In genomic region chr2:153492179-153492517, GRCm38 (mm10) we compare ENCODE assay signal across 8 mouse cellular contexts. TPM values are rescaled to one million over a fixed set of nuclear protein-coding genes. Genes with fewer than 3 reads are reported as not detected.
DNase-seq lines count a peak whose midpoint lies in the region; ATAC-seq and TF ChIP-seq lines count a peak whose summit lies in the region.

No protein-coding gene starts in this region.

- no peaks in the 10 kb centered on the region for H3K36me3 ChIP-seq in lung, embryonic 16.5 days (ENCODE audit: control insufficient read depth, insufficient read depth, low read length)
- H3K36me3 ChIP-seq in hindbrain, embryonic 10.5 days = no peaks in the 10 kb centered on the region
- no peaks in the 10 kb centered on the region for H3K36me3 ChIP-seq in midbrain, embryonic 11.5 days (ENCODE audit: control insufficient read depth, insufficient read depth, low read length)

- no peak for TF ChIP-seq CTCF in cerebellum, adult 2 months (IDR thresholded peaks at IDR 0.05; ENCODE audit: borderline replicate concordance, insufficient read depth, low read depth, low read length)

- H3K9ac ChIP-seq in lung, embryonic 16.5 days (ENCODE audit: low read length) = peak overlapping the region; percentile 79
- H3K9ac ChIP-seq in midbrain, embryonic 11.5 days (ENCODE audit: low read length) = peak overlapping the region; percentile 53

- H3K4me2 ChIP-seq in lung, embryonic 16.5 days (ENCODE audit: low read depth, low read length) = peak overlapping the region; percentile 99
- peak overlapping the region; percentile 68 for H3K4me2 ChIP-seq in midbrain, embryonic 11.5 days

- H3K27me3 ChIP-seq in lung, embryonic 16.5 days (ENCODE audit: control insufficient read depth, insufficient read depth, low read depth, low read length) = peaks cover 5% of the 10 kb centered on the region; the same call in 1 of the 2 replicates
- no peaks in the 10 kb centered on the region for H3K27me3 ChIP-seq in cerebellum, adult 2 months (ENCODE audit: control insufficient read depth, insufficient read depth, low read length)
- H3K27me3 ChIP-seq in hindbrain, embryonic 10.5 days (ENCODE audit: insufficient read depth, poor library complexity, severe bottlenecking) = peaks cover 78% of the 10 kb centered on the region
- H3K27me3 ChIP-seq in midbrain, embryonic 11.5 days (ENCODE audit: control insufficient read depth, insufficient read depth, low read length) = peaks cover 33% of the 10 kb centered on the region

- peak; percentile 26 for ATAC-seq in lung, embryonic 16.5 days (ENCODE audit: low read depth)
- ATAC-seq in midbrain, embryonic 11.5 days (ENCODE audit: low FRiP score) = peak; percentile 59
- ATAC-seq in frontal cortex, adult (ENCODE audit: low TSS enrichment) = no peak
- no peak for ATAC-seq in erythroid progenitor cell, adult 5-6 weeks (replicated peaks; ENCODE audit: low FRiP score, poor library complexity, severe bottlenecking)

- WGBS in lung, embryonic 16.5 days = under 1% methylated on average over 24 of the region's 24 CpGs
- WGBS in cerebellum, adult 2 months = under 1% methylated on average over 24 of the region's 24 CpGs
- under 1% methylated on average over 24 of the region's 24 CpGs for WGBS in hindbrain, embryonic 10.5 days
- WGBS in midbrain, embryonic 11.5 days = 2% methylated on average over 20 of the region's 24 CpGs

- no peak for DNase-seq in lung, postnatal 14 days
- peak; percentile 63 to 76 for DNase-seq in cerebellum, adult 2 months
- DNase-seq in hindbrain, embryonic 10.5 days (ENCODE audit: low spot score) = peak; percentile 48
- no peak for DNase-seq in midbrain, embryonic 11.5 days (ENCODE audit: low spot score, missing footprints)
- DNase-seq in gastrocnemius, adult 8-10 months (ENCODE audit: low spot score in 2 of 2) = no peak

- H3K4me3 ChIP-seq in lung, embryonic 16.5 days (ENCODE audit: low read length) = peak overlapping the region; percentile 68
- peak overlapping the region; percentile 95 for H3K4me3 ChIP-seq in cerebellum, adult 2 months (replicated peaks; ENCODE audit: insufficient read depth, low read depth, low read length)
- peak overlapping the region; percentile 71 for H3K4me3 ChIP-seq in hindbrain, embryonic 10.5 days
- peak overlapping the region; percentile 47 for H3K4me3 ChIP-seq in midbrain, embryonic 11.5 days (ENCODE audit: low read depth, low read length)

- H3K4me1 ChIP-seq in lung, embryonic 16.5 days (replicated peaks; ENCODE audit: control insufficient read depth, insufficient read depth, low read length) = peaks cover 24% of the 10 kb centered on the region
- H3K4me1 ChIP-seq in cerebellum, adult 2 months (ENCODE audit: control insufficient read depth, insufficient read depth, low read length) = peaks cover 31% of the 10 kb centered on the region
- H3K4me1 ChIP-seq in hindbrain, embryonic 10.5 days (replicated peaks) = peaks cover 63% of the 10 kb centered on the region
- peaks cover 46% of the 10 kb centered on the region for H3K4me1 ChIP-seq in midbrain, embryonic 11.5 days (ENCODE audit: control insufficient read depth, insufficient read depth, low read length)

- no peak overlapping the region for H3K27ac ChIP-seq in lung, embryonic 16.5 days (ENCODE audit: low read length)
- peak overlapping the region; percentile 99 for H3K27ac ChIP-seq in cerebellum, adult 2 months (ENCODE audit: insufficient read depth, low read length)
- peak overlapping the region; percentile 87 for H3K27ac ChIP-seq in hindbrain, embryonic 10.5 days
- H3K27ac ChIP-seq in midbrain, embryonic 11.5 days (ENCODE audit: low read depth, low read length) = peak overlapping the region; percentile 55

- TF ChIP-seq POLR2A in cerebellum, adult 2 months (IDR thresholded peaks at IDR 0.05; ENCODE audit: borderline replicate concordance, insufficient read depth, low read length) = no peak

- no peaks in the 10 kb centered on the region for H3K9me3 ChIP-seq in lung, embryonic 16.5 days (ENCODE audit: control insufficient read depth, low read length)
- no peaks in the 10 kb centered on the region for H3K9me3 ChIP-seq in hindbrain, embryonic 10.5 days
- H3K9me3 ChIP-seq in midbrain, embryonic 11.5 days (ENCODE audit: control insufficient read depth, low read length) = no peaks in the 10 kb centered on the region

RNA-seq across cellular contexts. Expression of gene 4930404H24Rik, which starts 0.4 kb away (rescaled TPM):
- polyA plus RNA-seq in lung, embryonic 16.5 days (2015; fragmentation: Nextera tagmentation; extraction: Ambion mirVana) = not detected in 2 replicates
- polyA plus RNA-seq in cerebellum, adult 2 months (2012; rRNA removed) = not detected in 2 replicates
- polyA plus RNA-seq in hindbrain, embryonic 10.5 days (2016; fragmentation: Nextera tagmentation; extraction: Ambion mirVana) = not detected in 2 replicates
- not detected in 2 replicates for polyA plus RNA-seq in midbrain, embryonic 11.5 days (2014; fragmentation: Nextera tagmentation; extraction: Ambion mirVana)
- total RNA-seq in gastrocnemius, adult 8-10 months (2022) = not detected
- not detected in 2 replicates for total RNA-seq in erythroid progenitor cell, adult 5-6 weeks (2015; ENCODE audit: low replicate concordance)
- total RNA-seq in erythroid progenitor cell, adult 5-6 weeks (2017; ENCODE audit: low replicate concordance) = not detected in 2 replicates

RNA-seq across cellular contexts. Expression of gene Nol4l, which starts 37.6 kb away (rescaled TPM):
- polyA plus RNA-seq in lung, embryonic 16.5 days (2015; fragmentation: Nextera tagmentation; extraction: Ambion mirVana) = 8.9 and 9.9 TPM in 2 replicates
- 23.1 and 24.3 TPM in 2 replicates for polyA plus RNA-seq in cerebellum, adult 2 months (2012; rRNA removed)
- polyA plus RNA-seq in hindbrain, embryonic 10.5 days (2016; fragmentation: Nextera tagmentation; extraction: Ambion mirVana) = 19.1 and 23.3 TPM in 2 replicates
- polyA plus RNA-seq in midbrain, embryonic 11.5 days (2014; fragmentation: Nextera tagmentation; extraction: Ambion mirVana) = 19.5 and 19.9 TPM in 2 replicates
- under 1 TPM; 0.29 to 0.94 (median 0.41) TPM for total RNA-seq in gastrocnemius, adult 8-10 months (2022)
- 5.0 and 5.8 TPM in 2 replicates for total RNA-seq in erythroid progenitor cell, adult 5-6 weeks (2015; ENCODE audit: low replicate concordance)
- 2.7 and 5.8 TPM in 2 replicates for total RNA-seq in erythroid progenitor cell, adult 5-6 weeks (2017; ENCODE audit: low replicate concordance)

Comparison
In these comparisons a context has a peak if more than half of its experiments do, and no peak if none do; other contexts are left out.
1. ATAC-seq: peak in lung, embryonic 16.5 days (single experiment) and midbrain, embryonic 11.5 days (single experiment); none in frontal cortex, adult (single experiment) and erythroid progenitor cell, adult 5-6 weeks (single experiment).
2. DNase-seq: peak in cerebellum, adult 2 months (2 of 2) and hindbrain, embryonic 10.5 days (single experiment); none in lung, postnatal 14 days (single experiment), midbrain, embryonic 11.5 days (single experiment) and gastrocnemius, adult 8-10 months (0 of 2).
3. Peak in every context shown above with its lines, with median percentiles within 50 percentile points of each other: H3K4me3 ChIP-seq.